Mouse (Mus musculus) kidney, embryonic 14.5 days (tissue): ENCODE results near the gene Gtf3c5. TPM values are rescaled to one million over a fixed set of nuclear protein-coding genes. Genes with fewer than 3 reads are reported as not detected.

ENCODE experiments used
- ATAC-seq: fragments of 200-750 bp; cut with Nextera tagmentation; 2 replicates; pipeline ENCODE4 v1.8.0; 2017; ENCODE audit warnings: moderate number of reproducible peaks, mild to moderate bottlenecking, moderate TSS enrichment, moderate library complexity; ENCODE audit not compliant: low FRiP score, low TSS enrichment
- H3K27ac ChIP-seq: fragments of 300-500 bp; sonication (generic); 2 replicates; pipeline ENCODE4 v1.5.1; 2014; ENCODE audit warnings: low read depth, mild to moderate bottlenecking, low read length, moderate library complexity, mixed read lengths
- H3K27me3 ChIP-seq: fragments of 300-500 bp; sonication (generic); 2 replicates; pipeline ENCODE4 v1.6.1; 2014; ENCODE audit warnings: mild to moderate bottlenecking, low read length; ENCODE audit not compliant: control insufficient read depth, insufficient read depth
- H3K36me3 ChIP-seq: fragments of 300-500 bp; sonication (generic); 2 replicates; pipeline ENCODE4 v1.6.1; 2014; ENCODE audit warnings: low read length, mixed read lengths; ENCODE audit not compliant: control insufficient read depth, insufficient read depth
- H3K4me1 ChIP-seq: fragments of 300-500 bp; sonication (generic); 2 replicates; pipeline ENCODE4 v1.6.1; 2014; ENCODE audit warnings: low read length, mixed read lengths; ENCODE audit not compliant: control insufficient read depth, insufficient read depth
- H3K4me2 ChIP-seq: fragments of 300-500 bp; sonication (generic); replicated peaks from 2 replicates; pipeline ENCODE4 v1.6.1; 2014; ENCODE audit warnings: low read depth, mild to moderate bottlenecking, low read length
- H3K4me3 ChIP-seq: fragments of 300-500 bp; sonication (generic); 2 replicates; pipeline ENCODE4 v1.5.1; 2014; ENCODE audit warnings: mild to moderate bottlenecking, low read length
- H3K9ac ChIP-seq: fragments of 300-500 bp; sonication (generic); 2 replicates; pipeline ENCODE4 v1.6.1; 2014; ENCODE audit warnings: low read depth, mild to moderate bottlenecking, low read length, moderate library complexity
- H3K9me3 ChIP-seq: fragments of 300-500 bp; sonication (generic); 2 replicates; pipeline ENCODE4 v1.6.1; 2016; ENCODE audit warnings: low read length; ENCODE audit not compliant: control insufficient read depth
- WGBS: fragments of 180-500 bp; shearing (Covaris S2); extraction: QIAGEN DNeasy Blood & Tissue Kit; methylation state at CpG from one replicate; pipeline ENCODE4 v1.1.7; 2014; 5-methylcytosine and 5-hydroxymethylcytosine counted together
- polyA plus RNA-seq: library from polyadenylated mRNA; unstranded; fragments of >200 nt; fragmentation: Nextera tagmentation; extraction: Ambion mirVana; gene quantifications from 2 replicates; pipeline ENCODE4 v1.2.1, GENCODE M21; 2014

The Gtf3c5 gene
- polyA plus RNA-seq, 1 experiment from 2014 or later: 35.8 TPM

GRCm38 (mm10) chr2:28588574-28588973 lies 5.0 kb upstream of the Gtf3c5 start:
- no peak overlapping the region for H3K4me3 ChIP-seq
- H3K36me3 ChIP-seq: no peaks in the 10 kb centered on the region
- no peak overlapping the region for H3K27ac ChIP-seq
- H3K4me2 ChIP-seq: no peak overlapping the region
- ATAC-seq: no peak
- no peaks in the 10 kb centered on the region for H3K9me3 ChIP-seq
- no peaks in the 10 kb centered on the region for H3K27me3 ChIP-seq
- H3K9ac ChIP-seq: no peak overlapping the region
- peaks cover under 1% of the 10 kb centered on the region; the same call in 1 of the 2 replicates for H3K4me1 ChIP-seq
- 41% methylated on average over 1 of the region's 1 CpGs for WGBS

GRCm38 (mm10) chr2:28585730-28586129 lies 2.2 kb upstream of the Gtf3c5 start:
- Histone ChIP-seq H3K9ac (no peak overlapping the region), H3K27ac (no peak overlapping the region), H3K4me1 (peaks cover 5% of the 10 kb centered on the region; the same call in 1 of the 2 replicates), H3K9me3 (no peaks in the 10 kb centered on the region), H3K4me3 (no peak overlapping the region), H3K36me3 (peaks cover 2% of the 10 kb centered on the region; the same call in 1 of the 2 replicates), H3K4me2 (no peak overlapping the region), H3K27me3 (no peaks in the 10 kb centered on the region)
- no peak for ATAC-seq
- WGBS: 45% methylated on average over 2 of the region's 2 CpGs

- Histone ChIP-seq H3K9ac (no peak overlapping the region), H3K9me3 (no peaks in the 10 kb centered on the region), H3K4me3 (no peak overlapping the region), H3K27ac (no peak overlapping the region), H3K27me3 (no peaks in the 10 kb centered on the region), H3K4me2 (no peak overlapping the region), H3K36me3 (peaks cover 5% of the 10 kb centered on the region; the same call in 1 of the 2 replicates), H3K4me1 (peaks cover 5% of the 10 kb centered on the region; the same call in 1 of the 2 replicates)
- no peak for ATAC-seq
- 19% methylated on average over 6 of the region's 6 CpGs for WGBS
These were observed 1.6 kb upstream of the Gtf3c5 start for GRCm38 (mm10) chr2:28585043-28585571.

GRCm38 (mm10) chr2:28582647-28583353 lies 751 bp downstream of the Gtf3c5 start:
- Histone ChIP-seq H3K9ac (peak overlapping the region; percentile 71), H3K4me3 (peak overlapping the region; percentile 63), H3K36me3 (peaks cover 23% of the 10 kb centered on the region), H3K27ac (peak overlapping the region; percentile 82), H3K9me3 (no peaks in the 10 kb centered on the region), H3K4me1 (peaks cover 5% of the 10 kb centered on the region; the same call in 1 of the 2 replicates), H3K4me2 (peak overlapping the region; percentile 67), H3K27me3 (no peaks in the 10 kb centered on the region)
- ATAC-seq: peak; percentile 93
- under 1% methylated on average over 56 of the region's 56 CpGs for WGBS

- WGBS: 77% methylated on average over 5 of the region's 5 CpGs
- Histone ChIP-seq H3K27ac (no peak overlapping the region), H3K27me3 (no peaks in the 10 kb centered on the region), H3K9ac (no peak overlapping the region), H3K4me2 (no peak overlapping the region), H3K36me3 (peaks cover 60% of the 10 kb centered on the region), H3K9me3 (no peaks in the 10 kb centered on the region), H3K4me3 (no peak overlapping the region), H3K4me1 (no peaks in the 10 kb centered on the region)
- ATAC-seq: no peak
These were observed 5.5 kb downstream of the Gtf3c5 start for GRCm38 (mm10) chr2:28578003-28578402.

- H3K4me3 ChIP-seq: no peak overlapping the region
- no peak overlapping the region for H3K4me2 ChIP-seq
- ATAC-seq: no peak
- 99% methylated on average over 3 of the region's 3 CpGs for WGBS
- peaks cover 72% of the 10 kb centered on the region for H3K36me3 ChIP-seq
- no peaks in the 10 kb centered on the region for H3K4me1 ChIP-seq
- no peak overlapping the region for H3K9ac ChIP-seq
- H3K9me3 ChIP-seq: no peaks in the 10 kb centered on the region
- H3K27me3 ChIP-seq: no peaks in the 10 kb centered on the region
- no peak overlapping the region for H3K27ac ChIP-seq
These were observed 6.7 kb downstream of the Gtf3c5 start for GRCm38 (mm10) chr2:28576815-28577214.

GRCm38 (mm10) chr2:28575341-28575740 lies 8.2 kb downstream of the Gtf3c5 start:
- H3K27ac ChIP-seq: no peak overlapping the region
- H3K36me3 ChIP-seq: peaks cover 79% of the 10 kb centered on the region
- 83% methylated on average over 4 of the region's 4 CpGs for WGBS
- H3K4me2 ChIP-seq: no peak overlapping the region
- no peak for ATAC-seq
- H3K9ac ChIP-seq: no peak overlapping the region
- no peaks in the 10 kb centered on the region for H3K4me1 ChIP-seq
- H3K9me3 ChIP-seq: no peaks in the 10 kb centered on the region
- H3K27me3 ChIP-seq: no peaks in the 10 kb centered on the region
- H3K4me3 ChIP-seq: no peak overlapping the region

- H3K27ac ChIP-seq: no peak overlapping the region
These were observed 13.6 kb downstream of the Gtf3c5 start for GRCm38 (mm10) chr2:28569903-28570302.

GRCm38 (mm10) chr2:28566545-28566944 lies 17.0 kb downstream of the Gtf3c5 start:
- 64% methylated on average over 5 of the region's 5 CpGs for WGBS
- Histone ChIP-seq H3K27me3 (no peaks in the 10 kb centered on the region), H3K9me3 (no peaks in the 10 kb centered on the region), H3K36me3 (peaks cover 56% of the 10 kb centered on the region), H3K9ac (no peak overlapping the region), H3K4me2 (no peak overlapping the region), H3K27ac (no peak overlapping the region; the same call in 1 of the 2 replicates), H3K4me1 (no peaks in the 10 kb centered on the region), H3K4me3 (no peak overlapping the region)
- ATAC-seq: no peak

More at GRCm38 (mm10) chr2:28569903-28570302, 13.6 kb downstream of the Gtf3c5 start:
- Histone ChIP-seq H3K27me3 (no peaks in the 10 kb centered on the region), H3K36me3 (peaks cover 87% of the 10 kb centered on the region), H3K9me3 (no peaks in the 10 kb centered on the region), H3K4me2 (no peak overlapping the region), H3K9ac (no peak overlapping the region), H3K4me1 (no peaks in the 10 kb centered on the region), H3K4me3 (no peak overlapping the region)
- ATAC-seq: no peak
- WGBS: 82% methylated on average over 2 of the region's 3 CpGs
